Mouse (Mus musculus): ENCODE measurements at regions not wholly inside any gene's neighbourhood (a gene's known extent, or its start where the extent isn't known, plus 50 kb on each side); places are given as distances from the start of the nearest gene placed in this dataset.
"Not testable (repeated sequence)": the region's sequence is repeated elsewhere in the genome, so short reads cannot be mapped to it uniquely, and the experiment has no call there.

- DNase-seq, result no peak
Observed at GRCm38 (mm10) chr5:148775232-148775631, 153.9 kb downstream of the Katnal1 start.

GRCm38 (mm10) chr5:148774446-148774845 lies 154.7 kb downstream of the Katnal1 start:
- no peak for DNase-seq

- no peak for DNase-seq
Observed at GRCm38 (mm10) chr5:148769452-148769851, 159.7 kb downstream of the Katnal1 start.

- no peak for DNase-seq
Observed at GRCm38 (mm10) chr5:148768346-148768745, 160.8 kb downstream of the Katnal1 start.

GRCm38 (mm10) chr5:148765993-148766392 lies 163.1 kb downstream of the Katnal1 start:
- DNase-seq, result no peak

- no peak for DNase-seq
Observed at GRCm38 (mm10) chr5:148760108-148760507, 169.0 kb downstream of the Katnal1 start.

- DNase-seq, result no peak
Observed at GRCm38 (mm10) chr5:148758786-148759185, 170.3 kb downstream of the Katnal1 start.

GRCm38 (mm10) chr5:148757715-148758114 lies 171.4 kb downstream of the Katnal1 start:
- DNase-seq, result no peak

- DNase-seq, result no peak
Observed at GRCm38 (mm10) chr5:148757236-148757635, 171.9 kb downstream of the Katnal1 start.

GRCm38 (mm10) chr5:148756246-148756930 lies 172.7 kb downstream of the Katnal1 start:
- DNase-seq, result no peak

- DNase-seq, result no peak
Observed at GRCm38 (mm10) chr5:148755807-148756206, 173.3 kb downstream of the Katnal1 start.

- no peak for DNase-seq
Observed at GRCm38 (mm10) chr5:148754896-148755295, 174.2 kb downstream of the Katnal1 start.

- no peak for DNase-seq
Observed at GRCm38 (mm10) chr5:148754363-148754762, 174.8 kb downstream of the Katnal1 start.

GRCm38 (mm10) chr5:148753457-148753856 lies 175.7 kb downstream of the Katnal1 start:
- DNase-seq, result no peak

- DNase-seq, result no peak
Observed at GRCm38 (mm10) chr5:148751980-148752379, 177.1 kb downstream of the Katnal1 start.

GRCm38 (mm10) chr5:148750002-148750734 lies 179.0 kb downstream of the Katnal1 start:
- DNase-seq, result no peak

GRCm38 (mm10) chr5:148747972-148748764 lies 181.0 kb downstream of the Katnal1 start:
- DNase-seq, result no peak

- DNase-seq, result no peak
Observed at GRCm38 (mm10) chr5:148747549-148747948, 181.6 kb downstream of the Katnal1 start.

GRCm38 (mm10) chr5:148746726-148747125 lies 182.4 kb downstream of the Katnal1 start:
- not testable (repeated sequence) for DNase-seq

- no peak for DNase-seq
Observed at GRCm38 (mm10) chr5:148744676-148745391, 184.3 kb downstream of the Katnal1 start.

GRCm38 (mm10) chr5:148742158-148742835 lies 186.8 kb downstream of the Katnal1 start:
- DNase-seq, result no peak

Measured in cerebellum, postnatal 36 days (tissue).